Mouse (Mus musculus) macrophage (primary cell): ENCODE results near the gene Cldn19. TPM values are rescaled to one million over a fixed set of nuclear protein-coding genes. Genes with fewer than 3 reads are reported as not detected.
"Not testable (repeated sequence)": the region's sequence is repeated elsewhere in the genome, so short reads cannot be mapped to it uniquely, and the experiment has no call there.

ENCODE experiments used
- H3K27ac ChIP-seq: fragments of 350-480 bp; formaldehyde crosslinking; 2 replicates; pipeline ENCODE4 v1.9.0; 2021
- H3K36me3 ChIP-seq: fragments of 350-480 bp; formaldehyde crosslinking; 2 replicates; pipeline ENCODE4 v1.9.0; 2021; ENCODE audit errors: inconsistent target
- H3K4me3 ChIP-seq: fragments of 350-480 bp; formaldehyde crosslinking; 2 replicates; pipeline ENCODE4 v1.9.0; 2021; ENCODE audit errors: inconsistent target
- H3K79me2 ChIP-seq: fragments of 350-480 bp; formaldehyde crosslinking; 2 replicates; pipeline ENCODE4 v1.9.0; 2021; ENCODE audit errors: inconsistent target
- WGBS: methylation state at CpG from one replicate; pipeline ENCODE4 v1.1.7; 2026; ENCODE audit warnings: inconsistent platforms; ENCODE audit not compliant: missing documents; 5-methylcytosine and 5-hydroxymethylcytosine counted together
- polyA plus RNA-seq: library from polyadenylated mRNA; stranded (reverse); fragments of 250-400 nt; gene quantifications from 3 replicates; pipeline ENCODE4 v1.2.4, GENCODE M21; 2018; ENCODE audit warnings: inconsistent platforms

Gene Cldn19
- polyA plus RNA-seq, 1 experiment from 2014 or later = not detected

DNA sequence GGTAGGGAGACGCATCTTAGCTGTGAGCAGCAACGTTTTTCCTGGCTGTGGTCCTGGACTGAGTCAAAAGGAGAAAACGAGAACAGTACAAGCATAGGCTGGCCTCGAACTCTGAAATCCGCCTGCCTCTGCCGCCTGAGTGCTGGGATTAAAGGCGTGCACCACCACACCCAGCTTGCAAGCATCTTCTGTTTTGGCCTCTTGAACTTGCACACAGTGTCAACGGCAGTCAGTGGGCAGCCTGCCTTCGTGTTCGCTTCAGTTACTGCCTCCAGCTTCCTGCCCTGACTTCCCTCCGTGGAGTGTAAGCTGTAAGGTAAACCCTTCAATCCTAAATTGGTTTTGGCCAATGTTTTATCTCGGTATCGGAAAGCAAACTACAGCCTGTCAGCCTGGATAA lies 11.4 kb downstream of the Cldn19 start:
- WGBS = 69% methylated on average over 9 of the region's 13 CpGs
- Histone ChIP-seq H3K79me2 (no peaks in the 10 kb centered on the region), H3K36me3 (no peaks in the 10 kb centered on the region), H3K4me3 (no peak overlapping the region), H3K27ac (no peak overlapping the region)

DNA sequence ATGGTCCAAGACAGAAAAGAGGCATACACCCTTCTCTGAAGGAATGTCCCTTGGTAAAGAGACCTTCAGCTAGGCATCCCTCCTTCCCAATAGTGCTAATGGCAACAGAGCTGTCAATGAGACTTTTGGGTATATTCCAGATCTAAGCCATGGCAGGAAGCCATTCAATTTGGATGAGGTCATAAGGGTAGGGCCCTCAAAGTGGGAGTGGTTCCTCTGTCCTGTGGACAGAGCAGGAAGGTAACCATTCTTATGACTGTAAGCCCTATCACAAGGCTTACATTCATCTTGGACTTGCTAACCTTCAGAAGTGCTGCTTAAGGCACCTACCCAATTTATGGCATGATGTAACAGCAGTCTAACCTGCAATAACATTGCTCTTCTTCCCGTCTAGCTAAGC lies 19.4 kb downstream of the Cldn19 start:
- no peaks in the 10 kb centered on the region; the same call in 1 of the 2 replicates for H3K79me2 ChIP-seq
- H3K27ac ChIP-seq = no peak overlapping the region
- no peak overlapping the region for H3K4me3 ChIP-seq
- 86% methylated on average over 1 of the region's 1 CpGs for WGBS
- H3K36me3 ChIP-seq = peaks cover 31% of the 10 kb centered on the region

DNA sequence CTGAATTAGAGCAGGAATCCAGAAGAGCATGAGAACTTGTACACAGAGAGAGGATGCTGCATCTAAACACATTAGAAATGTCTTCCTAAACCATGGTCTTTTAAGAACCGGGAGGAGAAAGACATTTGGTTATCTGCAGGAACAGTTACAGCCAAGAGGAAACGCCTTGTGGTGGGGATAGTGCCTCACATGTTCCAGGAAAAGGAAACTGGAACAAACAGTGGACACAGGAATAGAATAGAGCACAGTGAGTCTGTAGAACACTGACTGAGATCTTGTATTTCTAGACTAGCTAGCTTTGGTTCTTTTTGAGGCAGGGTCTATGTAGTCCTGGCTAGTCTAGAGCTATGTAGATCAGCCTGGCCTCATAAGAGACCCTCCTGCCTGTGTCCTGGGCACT lies 20.0 kb downstream of the Cldn19 start:
- Histone ChIP-seq H3K4me3 (no peak overlapping the region), H3K36me3 (peaks cover 37% of the 10 kb centered on the region), H3K79me2 (peaks cover 4% of the 10 kb centered on the region; the same call in 1 of the 2 replicates), H3K27ac (no peak overlapping the region)
- WGBS = 51% methylated on average over 2 of the region's 2 CpGs

DNA sequence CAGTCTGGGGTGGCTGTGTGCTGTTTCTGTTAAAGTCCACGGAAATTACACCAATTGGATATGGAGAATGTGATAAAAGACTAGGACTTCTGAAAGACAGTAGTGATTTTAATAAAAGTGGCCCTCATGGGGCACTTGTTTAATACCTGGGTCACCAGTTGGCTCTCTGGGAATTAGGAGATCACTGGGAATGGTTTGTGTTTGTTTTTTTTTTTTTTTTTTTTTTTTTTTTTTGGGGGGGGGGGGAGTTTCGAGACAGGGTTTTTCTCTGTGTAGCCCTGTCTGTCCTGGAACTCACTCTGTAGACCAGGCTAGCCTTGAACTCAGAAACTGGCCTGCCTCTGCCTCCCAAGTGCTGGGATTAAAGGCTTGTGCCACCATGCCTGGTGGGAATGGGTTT lies 20.5 kb downstream of the Cldn19 start:
- Histone ChIP-seq H3K36me3 (peaks cover 39% of the 10 kb centered on the region), H3K4me3 (no peak overlapping the region), H3K27ac (no peak overlapping the region), H3K79me2 (peaks cover 7% of the 10 kb centered on the region; the same call in 1 of the 2 replicates)
- WGBS = 71% methylated on average over 1 of the region's 2 CpGs

DNA sequence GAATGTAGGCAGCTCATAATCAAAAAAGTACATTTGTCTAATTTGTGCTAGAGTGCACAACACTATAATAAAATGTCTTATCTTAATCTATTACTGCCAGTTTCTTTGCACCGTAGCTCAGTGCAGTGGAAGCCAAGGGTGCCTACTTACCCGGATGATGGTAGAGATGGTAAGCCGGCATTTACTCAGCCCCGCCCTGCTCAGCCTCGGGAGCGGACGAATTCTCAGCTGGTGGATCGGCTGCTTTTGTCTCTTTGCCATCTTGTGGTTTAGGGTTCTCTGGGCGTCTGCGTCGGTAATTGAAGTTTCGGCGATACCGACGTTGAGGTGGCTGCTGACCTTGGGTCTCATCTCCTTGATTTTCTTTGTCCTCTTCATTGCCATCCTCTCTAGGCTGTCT lies 23.6 kb downstream of the Cldn19 start:
- not testable (repeated sequence) for H3K27ac ChIP-seq, H3K4me3 ChIP-seq
- Histone ChIP-seq H3K36me3 (peaks cover 59% of the 10 kb centered on the region), H3K79me2 (peaks cover 37% of the 10 kb centered on the region)
- 92% methylated on average over 15 of the region's 15 CpGs for WGBS

DNA sequence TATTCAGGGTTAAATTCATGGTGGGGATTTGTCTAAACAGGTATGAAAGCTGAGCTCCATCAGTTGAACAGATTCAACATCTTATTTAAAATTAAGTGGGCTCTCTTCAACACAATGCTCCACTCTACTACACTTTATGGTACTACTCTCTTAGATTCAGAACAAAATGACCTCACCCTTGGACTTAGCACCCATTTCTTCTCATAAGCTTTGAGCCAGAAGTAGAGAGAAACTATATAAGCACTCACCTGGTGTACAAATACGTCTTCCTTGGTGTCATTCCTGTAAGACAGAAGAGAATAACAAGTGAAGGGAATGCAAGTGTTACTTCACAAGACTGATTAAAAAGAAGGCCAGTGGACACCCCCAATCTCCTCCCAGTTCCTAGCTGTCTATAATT lies 29.6 kb downstream of the Cldn19 start:
- H3K36me3 ChIP-seq = peaks cover 52% of the 10 kb centered on the region
- H3K27ac ChIP-seq = no peak overlapping the region
- H3K4me3 ChIP-seq = no peak overlapping the region
- H3K79me2 ChIP-seq = peaks cover 98% of the 10 kb centered on the region
- WGBS = 100% methylated on average over 1 of the region's 1 CpGs

DNA sequence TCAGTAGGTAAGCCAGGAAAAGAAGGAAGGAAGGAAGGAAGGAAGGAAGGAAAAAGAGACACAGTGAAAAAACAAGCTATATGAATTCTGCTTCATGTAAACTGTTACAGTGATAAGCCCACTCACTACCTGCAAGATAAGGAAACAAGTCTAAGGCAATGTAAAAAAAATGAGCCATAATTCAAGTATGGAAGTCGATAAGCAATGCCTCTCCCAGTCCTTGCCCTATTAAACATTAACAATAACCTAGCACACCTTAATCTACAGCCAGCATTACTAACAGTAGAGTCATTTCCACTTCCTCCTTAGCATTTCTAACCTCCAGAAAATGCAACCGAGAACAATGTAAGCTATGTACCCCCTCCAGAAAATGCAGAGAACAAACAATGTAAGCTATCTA lies 30.1 kb downstream of the Cldn19 start:
- H3K27ac ChIP-seq = no peak overlapping the region
- H3K36me3 ChIP-seq = peaks cover 48% of the 10 kb centered on the region
- H3K79me2 ChIP-seq = peaks cover 98% of the 10 kb centered on the region
- no peak overlapping the region for H3K4me3 ChIP-seq
- WGBS = 25% methylated on average over 2 of the region's 2 CpGs

DNA sequence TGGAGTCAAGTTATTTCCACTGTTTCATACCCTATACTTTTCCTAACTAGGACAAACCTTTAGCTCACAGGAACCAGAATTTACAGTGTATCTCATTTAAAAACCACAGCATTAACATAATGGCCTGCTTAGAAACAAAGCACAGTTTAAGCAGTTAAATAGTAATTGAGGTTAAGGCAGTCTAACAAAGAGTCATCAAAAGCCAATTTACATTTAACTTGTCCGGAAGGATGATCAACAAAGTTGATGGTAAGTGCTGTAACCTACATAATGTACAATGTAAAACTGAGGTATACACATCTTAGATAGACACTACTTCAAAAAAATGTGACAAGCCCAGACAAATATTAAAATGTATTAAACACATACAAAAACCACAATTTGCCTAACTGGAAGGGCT lies 36.7 kb downstream of the Cldn19 start:
- Histone ChIP-seq H3K27ac (0 out of 2 replicates have a peak overlapping the region, but pooled peaks have one; percentile 76), H3K79me2 (peaks cover 67% of the 10 kb centered on the region), H3K4me3 (peak overlapping the region; percentile 76), H3K36me3 (no peaks in the 10 kb centered on the region)
- WGBS = 100% methylated on average over 1 of the region's 1 CpGs

DNA sequence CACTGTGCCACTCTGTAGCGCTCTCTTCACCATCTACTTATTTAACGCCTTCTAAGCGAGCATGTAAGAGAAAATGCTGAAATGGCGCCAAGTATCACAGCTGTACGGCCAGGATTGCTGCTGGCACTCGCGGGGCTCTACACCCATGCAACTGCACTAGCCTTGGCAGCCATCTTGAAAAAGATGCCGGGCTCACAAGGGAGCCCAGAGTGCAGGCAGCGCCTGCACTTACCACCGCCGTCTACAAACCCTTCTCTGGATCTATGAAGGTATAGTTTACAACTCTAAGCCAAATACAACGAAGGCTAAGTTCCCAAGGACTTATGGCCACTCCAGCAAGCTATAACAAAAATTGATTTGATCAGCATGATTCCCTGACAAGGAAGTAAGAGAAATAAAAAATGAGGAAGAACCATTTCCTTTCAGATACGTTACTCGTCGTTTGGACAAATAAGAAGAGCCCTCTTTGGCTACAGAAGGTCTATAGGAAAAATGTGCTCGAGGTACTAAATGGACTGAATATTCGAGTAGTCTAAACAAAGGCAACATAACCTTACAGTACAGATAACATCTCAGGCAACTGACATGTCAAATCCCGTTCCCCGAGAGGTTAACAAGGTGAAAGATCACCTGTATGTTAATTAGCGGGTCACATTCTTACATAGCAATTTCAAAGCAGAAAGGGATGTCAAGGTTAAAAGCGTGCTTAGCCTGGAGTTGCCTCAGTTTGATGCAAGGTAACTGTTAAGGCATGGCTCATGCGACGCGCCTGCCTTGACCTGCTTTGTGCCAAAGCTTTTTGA lies 37.8 kb downstream of the Cldn19 start:
- peaks cover 57% of the 10 kb centered on the region for H3K79me2 ChIP-seq
- peak overlapping the region; percentile 76 for H3K27ac ChIP-seq
- peak overlapping the region; percentile 76 for H3K4me3 ChIP-seq
- no peaks in the 10 kb centered on the region for H3K36me3 ChIP-seq
- 1% methylated on average over 24 of the region's 24 CpGs for WGBS

DNA sequence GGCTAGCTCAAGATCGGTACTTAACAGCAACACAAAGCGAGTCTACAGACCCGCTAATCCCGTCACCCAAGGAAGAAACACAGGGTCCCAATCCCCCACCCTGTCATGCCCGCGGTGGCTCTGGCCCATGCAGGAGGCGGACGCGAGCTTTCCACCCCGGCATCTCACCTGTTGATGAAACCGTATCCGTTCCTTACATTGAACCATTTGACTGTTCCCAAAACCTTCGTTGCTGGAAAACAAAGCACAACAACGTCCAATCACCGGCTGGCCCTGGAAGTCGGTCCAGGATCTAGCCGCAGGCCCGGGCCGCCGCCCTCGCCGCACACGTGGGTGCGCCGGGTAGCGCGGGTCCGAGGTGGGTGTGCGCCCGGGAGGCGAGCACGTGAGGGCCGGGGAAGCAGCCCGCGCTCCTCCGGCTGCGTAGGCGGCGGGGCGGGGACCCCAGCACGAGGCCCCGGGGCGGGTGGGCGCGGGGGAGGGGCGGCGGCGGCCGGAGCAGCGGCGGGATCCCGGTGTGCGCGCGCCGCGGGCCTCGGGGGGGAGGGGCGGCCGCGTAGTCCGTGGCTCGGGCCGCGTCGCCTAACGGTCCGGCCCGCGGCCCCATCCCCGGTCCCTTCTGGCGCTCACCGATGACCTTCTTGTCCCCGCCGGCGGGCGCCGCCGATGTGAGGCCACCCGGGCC lies 38.5 kb downstream of the Cldn19 start:
- under 1% methylated on average over 74 of the region's 80 CpGs for WGBS
- H3K4me3 ChIP-seq = peak overlapping the region; percentile 76
- no peaks in the 10 kb centered on the region for H3K36me3 ChIP-seq
- peak overlapping the region; percentile 76 for H3K27ac ChIP-seq
- peaks cover 49% of the 10 kb centered on the region for H3K79me2 ChIP-seq

DNA sequence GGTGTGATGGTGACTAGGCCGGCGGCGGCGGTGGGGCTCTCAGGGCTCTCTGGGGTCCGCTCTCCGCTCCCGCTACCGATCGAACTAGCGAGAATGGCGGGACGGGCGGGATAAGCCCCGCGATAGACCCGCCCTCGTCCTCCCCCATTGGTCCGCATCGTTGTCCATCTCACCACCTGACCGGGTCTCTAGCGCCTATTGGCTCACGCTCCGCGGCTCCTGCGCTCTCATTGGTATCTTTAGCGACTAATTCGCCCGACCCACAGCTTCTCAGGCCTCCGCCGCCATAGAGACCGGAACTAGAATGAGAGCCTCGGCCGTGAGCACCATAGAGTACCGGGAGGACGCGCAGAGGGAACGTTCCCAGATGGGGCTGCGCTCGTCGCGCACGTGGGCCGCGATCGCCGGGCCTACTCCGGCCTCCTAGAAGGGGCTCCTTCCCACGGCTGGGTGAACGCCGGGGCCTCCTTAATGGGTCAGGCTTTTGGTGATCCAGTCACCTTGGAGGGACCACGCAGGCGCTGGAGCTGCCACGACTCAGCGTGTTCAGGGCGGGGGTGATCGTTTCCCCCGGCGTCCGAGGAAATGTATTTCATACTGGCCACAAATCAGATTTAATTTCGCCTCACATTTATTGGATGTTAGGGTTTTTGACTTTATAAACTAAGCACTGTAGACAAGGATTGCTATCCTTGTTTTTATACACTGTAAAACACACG lies 39.4 kb downstream of the Cldn19 start, which contains the start of gene Ybx1:
TSS of gene Ybx1 (minus strand) at position 190 of the 719 bp plus-strand sequence.
- H3K27ac ChIP-seq = peak within 1 kb of the TSS; percentile 76
- no peaks in the 10 kb centered on the region for H3K36me3 ChIP-seq
- WGBS = under 1% methylated on average over 61 of the region's 61 CpGs
- H3K4me3 ChIP-seq = peak within 1 kb of the TSS; percentile 76
- peaks cover 41% of the 10 kb centered on the region for H3K79me2 ChIP-seq

DNA sequence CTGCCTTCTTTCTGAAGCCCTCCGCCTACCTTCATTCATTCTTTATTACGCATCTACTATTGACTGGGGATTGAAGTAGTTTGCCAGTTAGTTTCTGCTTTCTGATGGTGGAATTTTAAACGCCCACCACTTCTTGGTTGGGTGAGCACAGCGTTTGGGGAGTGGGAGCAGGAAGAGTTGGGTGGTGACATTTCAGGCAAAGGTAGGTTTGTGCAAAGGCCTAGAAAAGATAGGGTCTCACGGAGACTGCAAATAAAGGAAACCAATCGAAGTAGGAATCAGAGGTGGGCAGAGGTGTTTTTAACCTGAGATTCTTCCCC lies 39.9 kb downstream of the Cldn19 start:
- peak overlapping the region; percentile 51 for H3K27ac ChIP-seq
- WGBS = 20% methylated on average over 6 of the region's 6 CpGs
- peak overlapping the region; percentile 53 for H3K4me3 ChIP-seq

DNA sequence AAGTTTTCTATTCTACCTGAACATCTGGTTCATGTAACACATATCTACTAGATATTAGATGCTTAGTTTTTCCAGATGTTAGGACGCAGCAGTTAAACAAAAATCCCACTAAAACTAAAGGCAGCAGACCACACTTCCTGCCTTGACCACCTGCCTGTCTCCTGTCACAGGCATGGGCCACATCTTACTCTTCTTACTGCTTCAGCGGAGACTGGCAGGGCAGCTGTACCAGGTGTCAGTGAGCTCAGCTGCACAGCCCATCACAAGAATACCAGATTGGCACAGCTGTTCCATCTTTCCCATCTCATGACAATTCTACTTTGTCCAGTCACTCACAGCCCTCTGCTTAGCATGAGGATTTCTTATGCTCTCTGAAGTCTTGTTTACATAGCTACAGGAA lies 42.1 kb downstream of the Cldn19 start:
- 77% methylated on average over 2 of the region's 2 CpGs for WGBS
- Histone ChIP-seq H3K36me3 (no peaks in the 10 kb centered on the region), H3K4me3 (no peak overlapping the region), H3K79me2 (peaks cover 13% of the 10 kb centered on the region), H3K27ac (no peak overlapping the region)

More for the DNA sequence above, 39.9 kb downstream of the Cldn19 start:
- Histone ChIP-seq H3K79me2 (peaks cover 36% of the 10 kb centered on the region), H3K36me3 (no peaks in the 10 kb centered on the region)

DNA sequence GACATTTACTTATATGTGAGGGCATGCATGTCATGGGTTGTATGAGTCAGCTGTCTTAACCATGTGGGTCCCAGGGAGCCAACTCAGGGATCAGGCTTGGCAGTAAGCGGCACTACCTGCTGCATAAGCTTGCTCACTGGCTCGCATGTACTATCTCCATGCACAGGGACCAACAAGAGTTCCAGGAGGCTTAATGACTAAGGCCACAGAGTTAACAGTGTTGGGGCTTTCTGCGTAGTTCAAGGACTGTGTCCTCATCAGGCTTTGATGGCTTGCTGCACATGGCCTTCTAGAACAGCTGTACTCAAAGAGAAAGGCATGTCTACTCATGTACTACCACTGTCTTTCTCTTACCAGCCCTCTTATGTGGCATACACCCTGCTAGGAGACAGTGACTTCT lies 45.5 kb downstream of the Cldn19 start:
- Histone ChIP-seq H3K36me3 (no peaks in the 10 kb centered on the region), H3K27ac (no peak overlapping the region), H3K4me3 (no peak overlapping the region), H3K79me2 (no peaks in the 10 kb centered on the region)
- WGBS = 97% methylated on average over 3 of the region's 3 CpGs

DNA sequence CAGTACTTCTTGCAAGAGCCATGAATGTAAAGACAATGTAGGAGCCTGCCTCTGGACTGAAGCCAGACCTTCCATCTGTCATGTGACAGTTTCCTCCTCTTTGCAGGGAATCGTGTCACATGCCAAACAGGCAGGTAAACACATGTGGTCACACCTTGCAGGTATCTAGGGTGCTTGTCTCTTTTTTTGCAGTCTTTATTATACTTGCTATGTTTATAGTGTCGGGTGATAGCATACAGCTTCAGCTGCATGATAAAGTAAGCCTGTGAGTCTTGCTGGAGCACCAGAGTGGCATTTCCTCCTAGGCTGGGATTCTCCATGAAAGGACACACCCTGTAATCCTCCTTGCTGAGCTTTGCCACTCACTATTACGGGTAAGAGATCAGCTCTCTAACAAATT lies 46.6 kb downstream of the Cldn19 start:
- 92% methylated on average over 3 of the region's 3 CpGs for WGBS
- Histone ChIP-seq H3K36me3 (no peaks in the 10 kb centered on the region), H3K4me3 (no peak overlapping the region), H3K79me2 (no peaks in the 10 kb centered on the region), H3K27ac (no peak overlapping the region)
